9 mouse cellular contexts compared by ENCODE assay signal in genomic region chr16:21995304-21995703, GRCm38 (mm10). TPM values are rescaled to one million over a fixed set of nuclear protein-coding genes. Genes with fewer than 3 reads are reported as not detected.
DNase-seq lines count a peak whose midpoint lies in the region; ATAC-seq lines count a peak whose summit lies in the region.
"Had no signal": no experiment of that assay in that cellular context is flagged by ENCODE, and none has a peak within 500 bp of the region (broad histone marks: within the 10 kb centered on the region; RNA-seq: fewer than 3 reads in every experiment).

Gene Liph (minus strand): TSS chr16:21995663.

- peaks cover 3% of the 10 kb centered on the region; the same call in 1 of the 2 replicates for H3K27me3 ChIP-seq in heart, embryonic 10.5 days (ENCODE audit: insufficient read depth, poor library complexity, severe bottlenecking)
- no peaks in the 10 kb centered on the region for H3K27me3 ChIP-seq in embryonic facial prominence, embryonic 12.5 days
- H3K27me3 ChIP-seq in hindbrain, embryonic 12.5 days, result peaks cover 8% of the 10 kb centered on the region; the same call in 1 of the 2 replicates
- H3K27me3 ChIP-seq in limb, embryonic 13.5 days, result peaks cover 5% of the 10 kb centered on the region
- H3K27me3 ChIP-seq in midbrain, embryonic 11.5 days (ENCODE audit: control insufficient read depth, insufficient read depth, low read length), result no peaks in the 10 kb centered on the region

- no peak for DNase-seq in heart, embryonic 10.5 days (ENCODE audit: low spot score)
- DNase-seq in heart, postnatal 25 days (ENCODE audit: low spot score), result no peak
- DNase-seq in midbrain, embryonic 11.5 days (ENCODE audit: low spot score, missing footprints), result peak; percentile 87
- DNase-seq in thymus, postnatal 25 days, result peak; percentile 14
- DNase-seq in gastrocnemius, adult 8-10 months (ENCODE audit: low spot score in 2 of 2), result no peak

- peak within 1 kb of the TSS; percentile 31 for H3K4me3 ChIP-seq in heart, embryonic 10.5 days
- peak within 1 kb of the TSS; percentile 15; the same call in 1 of the 2 replicates for H3K4me3 ChIP-seq in embryonic facial prominence, embryonic 12.5 days
- H3K4me3 ChIP-seq in hindbrain, embryonic 12.5 days, result peak within 1 kb of the TSS; percentile 18
- peak within 1 kb of the TSS; percentile 24 for H3K4me3 ChIP-seq in limb, embryonic 13.5 days
- H3K4me3 ChIP-seq in midbrain, embryonic 11.5 days (ENCODE audit: low read depth, low read length), result no peak within 1 kb of the TSS

- no peak for ATAC-seq in embryonic facial prominence, embryonic 12.5 days (ENCODE audit: insufficient number of reproducible peaks, insufficient read depth, low FRiP score, low TSS enrichment)
- peak; percentile 63 for ATAC-seq in hindbrain, embryonic 12.5 days (ENCODE audit: low FRiP score)
- ATAC-seq in limb, embryonic 13.5 days (ENCODE audit: low FRiP score, low read depth), result no peak
- ATAC-seq in midbrain, embryonic 11.5 days (ENCODE audit: low FRiP score), result no peak

- H3K9ac ChIP-seq in embryonic facial prominence, embryonic 12.5 days, result no peak within 1 kb of the TSS
- H3K9ac ChIP-seq in hindbrain, embryonic 12.5 days, result no peak within 1 kb of the TSS
- no peak within 1 kb of the TSS for H3K9ac ChIP-seq in limb, embryonic 13.5 days
- H3K9ac ChIP-seq in midbrain, embryonic 11.5 days (ENCODE audit: low read length), result no peak within 1 kb of the TSS

- H3K27ac ChIP-seq in heart, embryonic 10.5 days, result peak within 1 kb of the TSS; percentile 53
- no peak within 1 kb of the TSS for H3K27ac ChIP-seq in embryonic facial prominence, embryonic 12.5 days
- no peak within 1 kb of the TSS for H3K27ac ChIP-seq in hindbrain, embryonic 12.5 days
- no peak within 1 kb of the TSS for H3K27ac ChIP-seq in limb, embryonic 13.5 days
- H3K27ac ChIP-seq in midbrain, embryonic 11.5 days (ENCODE audit: low read depth, low read length), result no peak within 1 kb of the TSS

- intact Hi-C loops in heart, postnatal 25 days (cut with DNase I), result no loop called here

- 15% methylated on average over 16 of the region's 16 CpGs for WGBS in heart, embryonic 10.5 days
- 15% methylated on average over 16 of the region's 16 CpGs for WGBS in embryonic facial prominence, embryonic 12.5 days
- 11% methylated on average over 16 of the region's 16 CpGs for WGBS in hindbrain, embryonic 12.5 days
- WGBS in limb, embryonic 13.5 days, result 9% methylated on average over 16 of the region's 16 CpGs
- WGBS in midbrain, embryonic 11.5 days, result 17% methylated on average over 16 of the region's 16 CpGs

- H3K9me3 ChIP-seq in heart, embryonic 10.5 days, result no peaks in the 10 kb centered on the region
- no peaks in the 10 kb centered on the region for H3K9me3 ChIP-seq in embryonic facial prominence, embryonic 12.5 days
- H3K9me3 ChIP-seq in hindbrain, embryonic 12.5 days (replicated peaks), result no peaks in the 10 kb centered on the region
- no peaks in the 10 kb centered on the region for H3K9me3 ChIP-seq in limb, embryonic 13.5 days
- H3K9me3 ChIP-seq in midbrain, embryonic 11.5 days (ENCODE audit: control insufficient read depth, low read length), result no peaks in the 10 kb centered on the region
- H3K9me3 ChIP-seq: G1E had no signal

- no peaks in the 10 kb centered on the region for H3K36me3 ChIP-seq in heart, embryonic 10.5 days
- no peaks in the 10 kb centered on the region for H3K36me3 ChIP-seq in embryonic facial prominence, embryonic 12.5 days
- H3K36me3 ChIP-seq in hindbrain, embryonic 12.5 days, result no peaks in the 10 kb centered on the region
- no peaks in the 10 kb centered on the region for H3K36me3 ChIP-seq in limb, embryonic 13.5 days
- H3K36me3 ChIP-seq in midbrain, embryonic 11.5 days (ENCODE audit: control insufficient read depth, insufficient read depth, low read length), result no peaks in the 10 kb centered on the region
- H3K36me3 ChIP-seq: G1E had no signal

- peaks cover 15% of the 10 kb centered on the region for H3K4me1 ChIP-seq in heart, embryonic 10.5 days
- peaks cover 3% of the 10 kb centered on the region; the same call in 1 of the 2 replicates for H3K4me1 ChIP-seq in embryonic facial prominence, embryonic 12.5 days
- H3K4me1 ChIP-seq in hindbrain, embryonic 12.5 days, result peaks cover 5% of the 10 kb centered on the region
- H3K4me1 ChIP-seq in limb, embryonic 13.5 days, result peaks cover 5% of the 10 kb centered on the region; the same call in 1 of the 2 replicates
- H3K4me1 ChIP-seq in midbrain, embryonic 11.5 days (ENCODE audit: control insufficient read depth, insufficient read depth, low read length), result no peaks in the 10 kb centered on the region

- H3K4me2 ChIP-seq in embryonic facial prominence, embryonic 12.5 days (replicated peaks), result peak within 1 kb of the TSS; percentile 46
- H3K4me2 ChIP-seq in hindbrain, embryonic 12.5 days (replicated peaks), result peak within 1 kb of the TSS; percentile 52
- peak within 1 kb of the TSS; percentile 55 for H3K4me2 ChIP-seq in limb, embryonic 13.5 days (replicated peaks)
- H3K4me2 ChIP-seq in midbrain, embryonic 11.5 days, result peak within 1 kb of the TSS; percentile 31

RNA-seq across cellular contexts. Expression of gene Liph, which starts in this region (rescaled TPM):
- polyA plus RNA-seq in heart, embryonic 10.5 days (2016; fragmentation: Nextera tagmentation; extraction: Ambion mirVana), result 0.54 and 0.55 TPM in 2 replicates
- total RNA-seq in heart, postnatal 25 days (2021), result not detected
- polyA plus RNA-seq in embryonic facial prominence, embryonic 12.5 days (2016; fragmentation: Nextera tagmentation; extraction: Ambion mirVana), result 0.14 and 0.28 TPM in 2 replicates
- polyA plus RNA-seq in hindbrain, embryonic 12.5 days (2016; fragmentation: Nextera tagmentation; extraction: Ambion mirVana), result 0.43 and 0.49 TPM in 2 replicates
- 0.94 and 1.1 TPM in 2 replicates for polyA plus RNA-seq in limb, embryonic 13.5 days (2015; fragmentation: Nextera tagmentation; extraction: Ambion mirVana)
- polyA plus RNA-seq in midbrain, embryonic 11.5 days (2014; fragmentation: Nextera tagmentation; extraction: Ambion mirVana), result 0.05 and 0.12 TPM in 2 replicates
- total RNA-seq in gastrocnemius, adult 8-10 months (2022), result not detected
- polyA plus RNA-seq: G1E had no signal

Comparison
In these comparisons a context has a peak if more than half of its experiments do, and no peak if none do; other contexts are left out.
1. Peak in ATAC-seq, H3K4me3 ChIP-seq and H3K4me2 ChIP-seq in hindbrain, embryonic 12.5 days; RNA of the gene not detected or under 1 TPM.
2. Peak in DNase-seq and H3K4me2 ChIP-seq in midbrain, embryonic 11.5 days; RNA of the gene not detected or under 1 TPM.